Mouse (Mus musculus) left cerebral cortex, postnatal 4 days (tissue): ENCODE data around the gene Naa30. TPM values are rescaled to one million over a fixed set of nuclear protein-coding genes. Genes with fewer than 3 reads are reported as not detected.

Source experiments
- DNase-seq: peaks from one replicate; pipeline ENCODE4 v3.0.0-alpha.2; 2022
- intact Hi-C: fragments of 180-260 bp; cut with DNase I; formaldehyde crosslinking; loops from one replicate; pipeline ENCODE4 v1.15.1; 2025
- total RNA-seq, 2 experiments: library from RNA; stranded (reverse); gene quantifications; 2 replicates each; pipeline ENCODE4 v1.2.3; 2021

Naa30 gene
- total RNA-seq, 2 experiments from 2014 or later, result 43.2 to 50.3 TPM

GRCm38 (mm10) chr14:49221771-49222170 is 49.7 kb downstream of the Naa30 start:
- intact Hi-C loops, result no loop called here
- no peak for DNase-seq

GRCm38 (mm10) chr14:49226471-49226870 is 54.4 kb downstream of the Naa30 start:
- intact Hi-C loops, result no loop called here
- peak; percentile 15 for DNase-seq

- DNase-seq, result peak; percentile 40
- intact Hi-C loops, result no loop called here
These were observed 55.0 kb downstream of the Naa30 start for GRCm38 (mm10) chr14:49226986-49227385.

- no peak for DNase-seq
- intact Hi-C loops, result loop anchor here (10.0 kb wide), 1 partner anchor 313 kb away; no protein-coding TSS in a partner anchor
These were observed 59.8 kb downstream of the Naa30 start for GRCm38 (mm10) chr14:49231845-49232244.

GRCm38 (mm10) chr14:49234788-49235515 is 62.9 kb downstream of the Naa30 start:
- peak; percentile 44 for DNase-seq
- intact Hi-C loops, result loop anchor here (10.0 kb wide), 1 partner anchor 310 kb away; no protein-coding TSS in a partner anchor

GRCm38 (mm10) chr14:49238206-49238605 is 66.2 kb downstream of the Naa30 start:
- intact Hi-C loops, result loop anchor here (2.0 to 10.0 kb wide), 2 partner anchors 307 to 497 kb away; no protein-coding TSS in a partner anchor
- DNase-seq, result peak; percentile 80

Other genes with a start within 250 kb of the Naa30 start
- gene Ap5m1, start 106.1 kb upstream of the Naa30 start, total RNA-seq, result 10 to 100 TPM; 16.0 to 18.5 TPM
- 10 to 100 TPM; 81.1 to 88.8 TPM for gene Exoc5, start 105.6 kb upstream of the Naa30 start, total RNA-seq
- not detected for gene ccdc198, start 73.2 kb downstream of the Naa30 start, total RNA-seq